Mouse (Mus musculus) cortical plate, adult 2 months (tissue): Measurements from ENCODE around the gene Tlcd1. TPM values are rescaled to one million over a fixed set of nuclear protein-coding genes. Genes with fewer than 3 reads are reported as not detected.
A peak's percentile ranks its signal among the peaks of the same experiment; 100 is the strongest.

Source experiments
- H3K27ac ChIP-seq: fragments of 200-500 bp; 2 replicates; pipeline ENCODE4 v1.5.1; 2012; ENCODE audit warnings: low read length, control low read depth, inconsistent platforms; ENCODE audit not compliant: insufficient read depth
- H3K4me1 ChIP-seq: fragments of 200-500 bp; 2 replicates; pipeline ENCODE4 v1.6.1; 2011; ENCODE audit warnings: low read length; ENCODE audit not compliant: control insufficient read depth, insufficient read depth
- H3K4me3 ChIP-seq: fragments of 200-500 bp; 2 replicates; pipeline ENCODE4 v1.5.1; 2011; ENCODE audit warnings: mild to moderate bottlenecking, low read length, control low read depth; ENCODE audit not compliant: insufficient read depth
- CTCF ChIP-seq: fragments of 200-500 bp; IDR thresholded peaks from 2 replicates; pipeline ENCODE4 v1.5.1; 2011; ENCODE audit warnings: mild to moderate bottlenecking, control low read depth, low read length; ENCODE audit not compliant: insufficient read depth; ENCODE audit errors: extremely low read depth
- POLR2A ChIP-seq: fragments of 200-500 bp; IDR thresholded peaks from 2 replicates; pipeline ENCODE4 v1.6.1; 2011; ENCODE audit warnings: mild to moderate bottlenecking, low read length, control low read depth; ENCODE audit not compliant: insufficient read depth; ENCODE audit errors: extremely low read depth
- polyA plus RNA-seq: library from polyadenylated mRNA; depleted of rRNA; stranded (reverse); fragments of >200 nt; gene quantifications from 2 replicates; pipeline ENCODE4 v1.2.3, GENCODE M21; 2012

Gene Tlcd1
- polyA plus RNA-seq, 1 experiment = 83.0 TPM

- TF ChIP-seq CTCF (no peak), POLR2A (no peak)
- Histone ChIP-seq H3K4me1 (peaks cover 4% of the 10 kb centered on the region; the same call in 1 of the 2 replicates), H3K27ac (no peak within 1 kb of the TSS), H3K4me3 (no peak within 1 kb of the TSS)
These were observed 16.6 kb downstream of the Tlcd1 start, which contains the start of gene Proca1 for GRCm38 (mm10) chr11:78193113-78193512. Proca1 (plus strand) TSS chr11:78193392.

DNA sequence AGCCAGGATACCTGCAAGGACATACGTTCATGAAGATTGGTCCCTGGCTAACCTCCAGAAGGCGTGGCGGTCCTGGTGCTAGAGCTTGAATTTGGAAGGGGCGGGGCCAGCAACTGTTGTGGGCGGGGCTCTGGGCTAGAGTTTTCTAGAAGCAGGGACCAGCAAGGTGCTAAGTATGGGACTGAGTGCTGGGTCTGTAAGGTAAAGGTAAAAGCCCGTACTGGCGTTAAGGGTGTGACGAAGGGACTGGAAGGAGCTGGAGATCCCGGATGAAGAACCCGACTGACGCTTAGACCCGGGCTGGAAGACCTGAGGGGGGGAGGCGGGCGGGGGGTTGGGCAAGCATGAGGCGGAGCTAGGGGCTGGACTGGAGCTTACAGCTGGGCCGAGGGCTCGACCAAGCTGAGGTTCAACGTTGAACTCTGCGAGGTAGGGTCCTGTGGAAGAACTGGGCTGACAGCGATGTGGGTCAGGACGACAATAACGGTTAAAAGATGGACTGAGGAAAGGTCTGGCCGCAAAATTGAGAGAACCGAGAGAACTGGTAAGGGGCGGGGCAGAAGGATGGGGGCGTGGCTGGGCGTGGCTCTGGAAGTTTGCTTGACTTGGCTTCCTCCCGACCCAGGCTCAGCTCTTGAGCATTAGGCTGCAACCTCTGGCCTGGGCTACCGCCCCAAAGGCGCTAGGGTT is 18.0 kb downstream of the Tlcd1 start:
- TF ChIP-seq CTCF (no peak), POLR2A (no peak)
- Histone ChIP-seq H3K4me3 (peak overlapping the region; percentile 43), H3K4me1 (peaks cover 4% of the 10 kb centered on the region; the same call in 1 of the 2 replicates), H3K27ac (no peak overlapping the region)

DNA sequence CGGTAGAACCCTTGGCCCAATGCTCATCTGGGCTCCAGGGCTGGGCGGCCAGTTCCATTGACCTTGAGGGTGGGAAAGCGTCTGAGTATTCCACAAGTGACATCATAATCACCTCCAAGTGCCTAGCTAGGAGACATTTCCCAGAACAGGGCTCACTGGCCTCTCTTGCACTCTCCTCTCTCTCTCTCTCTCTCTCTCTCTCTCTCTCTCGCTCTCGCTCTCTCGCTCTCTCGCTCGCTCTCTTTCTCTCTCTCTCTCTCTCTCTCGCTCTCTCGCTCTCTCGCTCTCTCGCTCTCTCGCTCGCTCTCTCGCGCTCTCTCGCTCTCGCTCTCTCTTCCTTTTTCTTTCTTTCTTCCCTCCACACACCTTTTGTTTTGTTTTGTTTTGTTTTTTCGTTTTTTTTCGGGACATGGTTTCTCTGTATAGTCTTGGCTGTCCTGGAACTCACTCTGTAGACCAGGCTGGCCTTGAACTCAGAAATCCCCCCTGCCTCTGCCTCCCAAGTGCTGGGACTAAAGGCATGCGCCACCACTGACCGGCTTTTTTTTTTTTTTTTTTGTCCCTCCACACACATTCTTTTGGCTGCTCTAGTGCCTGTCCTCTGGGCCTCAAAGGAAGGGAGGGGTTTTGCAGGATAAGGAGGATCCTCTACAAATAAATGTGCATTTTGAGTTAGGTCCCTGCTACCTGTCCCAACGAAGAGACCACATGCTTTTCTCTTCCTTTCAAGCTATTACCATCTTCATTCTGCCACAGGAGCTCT is 18.8 kb downstream of the Tlcd1 start:
- H3K27ac ChIP-seq = no peak overlapping the region
- no peak for TF ChIP-seq CTCF
- TF ChIP-seq POLR2A = no peak
- H3K4me1 ChIP-seq = 0 out of 2 replicates have a peak, but pooled peaks cover 1% of the 10 kb centered on the region
- no peak overlapping the region; the same call in 1 of the 2 replicates for H3K4me3 ChIP-seq

- H3K4me3 ChIP-seq = no peak overlapping the region
- H3K4me1 ChIP-seq = peaks cover 2% of the 10 kb centered on the region; the same call in 1 of the 2 replicates
- H3K27ac ChIP-seq = no peak overlapping the region
- TF ChIP-seq CTCF (no peak), POLR2A (no peak)
These were observed 25.9 kb downstream of the Tlcd1 start for GRCm38 (mm10) chr11:78202372-78202771.

- no peak overlapping the region for H3K27ac ChIP-seq
- peaks cover 2% of the 10 kb centered on the region; the same call in 1 of the 2 replicates for H3K4me1 ChIP-seq
- no peak overlapping the region for H3K4me3 ChIP-seq
- no peak for TF ChIP-seq POLR2A
- TF ChIP-seq CTCF = no peak
These were observed 27.8 kb downstream of the Tlcd1 start for GRCm38 (mm10) chr11:78204287-78204686.

GRCm38 (mm10) chr11:78205361-78206206 is 29.1 kb downstream of the Tlcd1 start:
- peak overlapping the region; percentile 45; the same call in 1 of the 2 replicates for H3K27ac ChIP-seq
- TF ChIP-seq POLR2A (no peak), CTCF (no peak)
- no peak overlapping the region for H3K4me3 ChIP-seq
- peaks cover 2% of the 10 kb centered on the region; the same call in 1 of the 2 replicates for H3K4me1 ChIP-seq

DNA sequence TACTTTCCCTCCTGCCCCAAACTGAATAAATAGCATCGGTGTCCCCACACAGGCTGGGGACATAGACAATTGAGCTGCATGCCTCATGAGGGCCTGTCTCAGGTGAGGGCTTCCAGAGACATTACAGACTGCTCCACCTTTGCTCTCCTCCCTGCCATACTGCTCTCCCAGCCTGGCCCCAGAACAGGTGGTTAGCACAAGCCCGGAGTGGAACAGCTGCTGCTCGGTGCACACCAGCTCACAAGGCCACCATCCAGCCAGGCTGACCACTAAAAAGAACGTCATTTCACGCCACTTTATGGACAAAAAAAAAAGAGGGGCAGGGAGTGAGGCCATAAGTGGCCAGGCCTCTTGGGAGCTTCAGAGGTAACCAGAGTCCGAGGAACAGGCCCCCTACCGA is 30.7 kb downstream of the Tlcd1 start:
- Histone ChIP-seq H3K4me3 (no peak overlapping the region), H3K4me1 (peaks cover 2% of the 10 kb centered on the region; the same call in 1 of the 2 replicates), H3K27ac (no peak overlapping the region)
- no peak for TF ChIP-seq POLR2A

- TF ChIP-seq CTCF = no peak
- no peak for TF ChIP-seq POLR2A
- Histone ChIP-seq H3K27ac (no peak overlapping the region), H3K4me1 (peaks cover 2% of the 10 kb centered on the region; the same call in 1 of the 2 replicates), H3K4me3 (no peak overlapping the region)
These were observed 33.4 kb downstream of the Tlcd1 start for GRCm38 (mm10) chr11:78209886-78210285.

GRCm38 (mm10) chr11:78210615-78211014 is 34.1 kb downstream of the Tlcd1 start:
- 0 out of 2 replicates have a peak, but pooled peaks cover 2% of the 10 kb centered on the region for H3K4me1 ChIP-seq
- H3K4me3 ChIP-seq = no peak overlapping the region
- no peak overlapping the region for H3K27ac ChIP-seq
- no peak for TF ChIP-seq POLR2A
- TF ChIP-seq CTCF = no peak
